Mouse (Mus musculus): ENCODE data around the gene Foxe3.

- TF ChIP-seq CTCF (IDR thresholded peaks at IDR 0.05; ENCODE audit: insufficient read depth, low read length): no peak
- no peak for TF ChIP-seq POLR2A (IDR thresholded peaks at IDR 0.05; ENCODE audit: borderline replicate concordance, extremely low read depth, low read depth, low read length)
Observed at GRCm38 (mm10) chr4:114953172-114953571, 27.4 kb upstream of the Foxe3 start.
